Mouse (Mus musculus) C2C12 (cell line): ENCODE data around the gene Stk32c. TPM values are rescaled to one million over a fixed set of nuclear protein-coding genes. Genes with fewer than 3 reads are reported as not detected.

ENCODE experiments used
- H3K27me3 ChIP-seq: one replicate; pipeline ENCODE4 v1.6.1; 2011; ENCODE audit not compliant: control insufficient read depth, insufficient read depth, insufficient read length
- H3K36me3 ChIP-seq: one replicate; pipeline ENCODE4 v1.6.1; 2011; ENCODE audit not compliant: control insufficient read depth, insufficient read depth
- H3K4me3 ChIP-seq: one replicate; pipeline ENCODE4 v1.5.1; 2011; ENCODE audit warnings: mild to moderate bottlenecking, control low read depth; ENCODE audit not compliant: poor library complexity, insufficient read depth, severe bottlenecking
- H3K79me2 ChIP-seq: one replicate; pipeline ENCODE4 v1.6.1; 2011; ENCODE audit not compliant: control insufficient read depth, insufficient read depth
- H3K79me3 ChIP-seq: one replicate; pipeline ENCODE4 v1.6.1; 2011; ENCODE audit warnings: low read depth, control low read depth
- H3ac ChIP-seq: one replicate; pipeline ENCODE3; 2011; ENCODE audit warnings: low read depth; ENCODE audit not compliant: control insufficient read depth, insufficient read length
- CEBPB ChIP-seq: IDR thresholded peaks from one replicate; pipeline ENCODE4 v1.6.1; 2011; ENCODE audit warnings: low read depth, mild to moderate bottlenecking, control low read depth, moderate library complexity
- CTCF ChIP-seq: IDR thresholded peaks from one replicate; pipeline ENCODE4 v1.5.1; 2011; ENCODE audit not compliant: control insufficient read depth, insufficient read depth, insufficient read length
- FOSL1 ChIP-seq: IDR thresholded peaks from one replicate; pipeline ENCODE4 v1.8.0; 2011; ENCODE audit warnings: mild to moderate bottlenecking, low read length; ENCODE audit not compliant: poor library complexity, insufficient read depth, severe bottlenecking
- MAX ChIP-seq: IDR thresholded peaks from one replicate; pipeline ENCODE4 v1.6.1; 2011; ENCODE audit warnings: mild to moderate bottlenecking, control low read depth
- MYOD1 ChIP-seq: IDR thresholded peaks from one replicate; pipeline ENCODE4 v1.6.1; 2011; ENCODE audit warnings: low read depth; ENCODE audit not compliant: control insufficient read depth, insufficient read length
- MYOG ChIP-seq: IDR thresholded peaks from one replicate; pipeline ENCODE4 v1.6.1; 2011; ENCODE audit not compliant: control insufficient read depth, insufficient read length; ENCODE audit errors: extremely low read depth
- USF1 ChIP-seq: IDR thresholded peaks from one replicate; pipeline ENCODE4 v1.6.1; 2011; ENCODE audit warnings: low read depth, mild to moderate bottlenecking, control low read depth, moderate library complexity
- polyA plus RNA-seq: library from polyadenylated mRNA; unstranded; fragments of >200 nt; fragmentation: generic; extraction: Trizol; gene quantifications from one replicate; pipeline ENCODE4 v1.2.1, GENCODE M21; 2012; ENCODE audit warnings: missing spikeins

Stk32c gene
- polyA plus RNA-seq, 1 experiment = 2.6 TPM

DNA sequence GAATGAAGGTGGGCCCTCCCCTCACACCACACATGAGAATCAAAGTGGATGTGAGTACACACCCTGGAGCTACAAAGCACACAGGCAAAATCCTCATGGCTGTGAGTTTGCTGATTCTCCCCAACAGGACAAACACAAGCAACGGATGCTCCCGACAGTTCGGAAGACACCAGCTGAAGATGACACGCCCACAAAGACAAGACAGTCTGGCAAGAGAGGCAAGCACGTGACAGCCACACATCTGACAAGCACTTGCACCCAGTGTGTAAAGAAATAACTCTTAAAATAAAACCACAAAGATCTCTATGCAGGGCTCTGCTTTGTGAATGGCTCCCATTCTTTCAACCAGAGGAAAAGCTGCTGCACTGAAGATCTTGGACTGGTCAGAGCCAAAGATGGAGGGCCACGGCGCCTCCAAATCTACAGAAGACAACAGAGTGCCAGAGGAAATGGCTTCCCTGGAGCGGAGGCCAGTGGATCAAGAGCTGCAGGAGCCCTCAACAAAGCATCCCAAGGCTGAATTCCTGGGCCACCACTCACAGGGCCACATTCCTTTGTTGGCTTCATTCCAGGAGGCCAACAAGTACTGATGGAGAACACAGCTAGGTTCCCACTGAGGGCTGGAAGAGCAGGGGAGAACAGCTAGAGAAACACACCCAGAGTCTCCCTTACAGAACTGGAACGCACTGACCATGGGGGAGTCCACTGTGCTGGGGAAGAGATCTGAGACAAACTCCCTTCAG, 105.0 kb downstream of the Stk32c start:
- TF ChIP-seq MYOD1 (no peak), MYOG (no peak), MAX (no peak), CTCF (no peak), CEBPB (no peak), USF1 (no peak), FOSL1 (no peak)

DNA sequence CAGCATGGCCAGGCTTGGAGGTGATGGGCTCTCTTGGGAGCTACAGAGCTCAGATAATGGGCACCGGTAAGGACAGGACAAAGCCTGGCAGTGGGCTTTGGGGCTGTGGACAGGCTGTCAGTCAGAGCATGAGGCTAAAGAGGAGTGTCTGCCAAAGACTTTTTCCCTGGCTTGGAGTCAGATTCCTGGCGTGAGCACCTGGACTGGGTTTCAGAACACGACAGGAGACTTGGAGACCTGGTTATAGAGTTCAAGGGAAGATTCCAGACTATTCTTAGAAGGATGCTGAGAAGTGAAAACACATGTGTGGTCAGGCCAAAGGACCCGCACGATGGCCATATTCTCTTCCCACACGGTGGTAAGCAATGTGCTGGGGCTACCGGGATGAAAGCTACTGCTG, 107.4 kb downstream of the Stk32c start:
- Histone ChIP-seq H3ac (no peak overlapping the region), H3K36me3 (no peaks in the 10 kb centered on the region), H3K79me2 (no peaks in the 10 kb centered on the region), H3K27me3 (peaks cover 18% of the 10 kb centered on the region), H3K79me3 (no peaks in the 10 kb centered on the region), H3K4me3 (no peak overlapping the region)
- TF ChIP-seq CTCF = no peak
- no peak for TF ChIP-seq MYOG
- no peak for TF ChIP-seq MAX
- TF ChIP-seq FOSL1 = no peak
- TF ChIP-seq MYOD1 = no peak
- TF ChIP-seq CEBPB = no peak
- TF ChIP-seq USF1 = no peak

More for the DNA sequence above, 105.0 kb downstream of the Stk32c start:
- Histone ChIP-seq H3K36me3 (no peaks in the 10 kb centered on the region), H3ac (no peak overlapping the region), H3K4me3 (no peak overlapping the region), H3K79me2 (no peaks in the 10 kb centered on the region), H3K27me3 (peaks cover 13% of the 10 kb centered on the region), H3K79me3 (no peaks in the 10 kb centered on the region)

- no peaks in the 10 kb centered on the region for H3K79me3 ChIP-seq
- no peaks in the 10 kb centered on the region for H3K36me3 ChIP-seq
- H3K27me3 ChIP-seq = peaks cover 25% of the 10 kb centered on the region
- H3K4me3 ChIP-seq = no peak overlapping the region
- H3K79me2 ChIP-seq = no peaks in the 10 kb centered on the region
- no peak overlapping the region for H3ac ChIP-seq
- TF ChIP-seq USF1 (no peak), FOSL1 (no peak), CTCF (no peak), MYOG (no peak), MYOD1 (no peak), MAX (no peak), CEBPB (no peak)
Observed at GRCm38 (mm10) chr7:139105076-139105475, 108.0 kb downstream of the Stk32c start.

- Histone ChIP-seq H3K36me3 (no peaks in the 10 kb centered on the region), H3K27me3 (peaks cover 34% of the 10 kb centered on the region), H3K79me2 (no peaks in the 10 kb centered on the region), H3K79me3 (no peaks in the 10 kb centered on the region), H3ac (no peak overlapping the region), H3K4me3 (no peak overlapping the region)
- TF ChIP-seq MYOD1 = no peak
- no peak for TF ChIP-seq CTCF
- no peak for TF ChIP-seq MYOG
- TF ChIP-seq USF1 = no peak
Observed at GRCm38 (mm10) chr7:139103960-139104381, 109.1 kb downstream of the Stk32c start.

DNA sequence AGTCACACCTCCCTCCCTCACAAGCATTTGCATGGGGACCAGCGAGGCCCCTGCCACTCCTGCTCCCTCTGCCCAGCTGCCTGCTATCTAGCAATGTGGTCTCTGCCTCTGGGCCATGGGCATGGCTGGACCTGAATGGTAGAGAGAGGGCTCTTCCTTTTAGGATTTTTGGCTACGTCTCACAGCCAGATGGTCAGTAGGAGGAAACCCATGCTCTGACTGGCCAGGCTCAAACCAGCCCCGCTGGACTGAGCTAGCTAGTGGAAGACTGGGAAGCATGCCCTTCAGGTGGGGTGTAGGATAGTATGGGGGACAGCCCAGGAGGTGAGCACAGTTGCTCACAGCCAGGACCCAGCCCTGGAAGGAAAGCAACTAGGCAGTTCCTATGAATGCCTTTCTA, 111.3 kb downstream of the Stk32c start:
- H3K27me3 ChIP-seq = peaks cover 52% of the 10 kb centered on the region
- no peaks in the 10 kb centered on the region for H3K36me3 ChIP-seq
- no peak for TF ChIP-seq CEBPB
- no peak for TF ChIP-seq MAX
- TF ChIP-seq USF1 = no peak
- TF ChIP-seq MYOG = no peak
- no peak for TF ChIP-seq MYOD1
- no peak for TF ChIP-seq CTCF
- TF ChIP-seq FOSL1 = no peak
- no peaks in the 10 kb centered on the region for H3K79me3 ChIP-seq
- H3ac ChIP-seq = no peak overlapping the region
- no peaks in the 10 kb centered on the region for H3K79me2 ChIP-seq
- H3K4me3 ChIP-seq = no peak overlapping the region

DNA sequence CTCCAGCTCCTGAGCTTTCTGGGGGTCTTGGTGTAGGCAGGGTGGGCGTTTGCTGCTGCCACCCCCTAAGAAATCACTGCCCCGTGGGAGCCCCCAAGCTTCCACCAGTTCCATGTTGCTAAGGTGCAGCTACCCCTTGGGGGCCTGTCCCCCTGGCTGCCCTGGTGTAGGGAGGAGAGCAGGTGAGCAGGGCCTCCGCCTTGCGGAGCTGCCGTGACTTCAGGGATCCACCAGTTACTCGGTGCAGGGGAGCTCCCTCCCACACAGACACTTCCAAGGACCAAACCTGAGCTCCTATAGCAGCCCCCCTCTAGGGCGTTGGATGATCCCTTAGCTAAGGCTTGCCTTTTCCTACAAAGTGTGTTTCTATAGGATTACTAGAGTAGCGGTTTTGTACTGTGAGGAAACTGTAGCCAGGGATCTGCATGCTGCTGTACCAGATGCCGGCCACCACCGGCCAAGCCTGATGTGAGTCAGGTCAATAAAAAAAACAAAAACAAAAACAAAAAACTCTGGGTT, 111.8 kb downstream of the Stk32c start:
- TF ChIP-seq FOSL1 (no peak), USF1 (no peak), CEBPB (no peak), MYOG (no peak), MAX (no peak)
- H3ac ChIP-seq = no peak overlapping the region

More for the DNA sequence above, 111.8 kb downstream of the Stk32c start:
- H3K4me3 ChIP-seq = no peak overlapping the region
- peaks cover 56% of the 10 kb centered on the region for H3K27me3 ChIP-seq
- H3K79me2 ChIP-seq = no peaks in the 10 kb centered on the region
- H3K36me3 ChIP-seq = no peaks in the 10 kb centered on the region
- H3K79me3 ChIP-seq = no peaks in the 10 kb centered on the region
